Mouse (Mus musculus): ENCODE results near the gene Rims1. TPM values are rescaled to one million over a fixed set of nuclear protein-coding genes. Genes with fewer than 3 reads are reported as not detected.

Gene Rims1
- polyA plus RNA-seq, 2 experiments from 2014 or later, result not detected

DNA sequence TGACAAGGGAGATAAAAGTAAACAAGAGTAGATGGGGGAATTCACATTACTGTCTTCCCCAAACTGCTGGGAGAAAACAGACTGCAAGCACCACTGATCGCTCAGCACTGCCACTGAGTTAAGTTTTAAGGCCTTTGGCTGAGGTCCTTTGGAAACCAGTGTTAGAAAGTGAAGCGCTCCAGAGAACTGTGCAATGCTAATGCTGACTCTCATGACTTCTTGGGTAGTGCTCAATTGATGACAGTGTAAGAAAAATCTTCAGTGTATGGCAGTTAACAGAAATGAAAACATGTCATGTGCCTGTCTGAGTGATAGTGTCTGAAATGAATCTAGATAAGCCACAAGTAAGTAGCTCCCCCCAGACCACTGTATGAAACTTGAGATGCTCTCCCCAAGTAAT, 111.3 kb downstream of the Rims1 start:
- ATAC-seq, result no peak

DNA sequence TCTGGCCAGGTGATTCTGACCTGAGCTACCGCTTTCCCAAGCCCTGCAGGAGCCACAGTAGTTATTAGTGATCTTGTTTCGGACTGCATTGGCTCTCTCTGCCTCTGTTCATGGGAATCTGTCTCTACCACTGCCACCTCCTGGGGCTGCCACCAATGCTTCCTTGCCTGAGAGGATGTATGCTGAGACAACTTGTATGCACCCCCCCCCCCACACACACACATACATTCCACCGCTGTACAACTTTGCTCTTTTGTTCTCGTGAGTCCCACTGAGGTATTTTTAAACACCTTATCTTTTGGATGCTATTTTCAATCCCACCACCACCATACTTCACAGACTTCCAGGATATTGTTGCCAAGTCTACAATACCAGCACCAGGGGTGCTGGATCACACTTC, 122.3 kb downstream of the Rims1 start:
- no peak for ATAC-seq

DNA sequence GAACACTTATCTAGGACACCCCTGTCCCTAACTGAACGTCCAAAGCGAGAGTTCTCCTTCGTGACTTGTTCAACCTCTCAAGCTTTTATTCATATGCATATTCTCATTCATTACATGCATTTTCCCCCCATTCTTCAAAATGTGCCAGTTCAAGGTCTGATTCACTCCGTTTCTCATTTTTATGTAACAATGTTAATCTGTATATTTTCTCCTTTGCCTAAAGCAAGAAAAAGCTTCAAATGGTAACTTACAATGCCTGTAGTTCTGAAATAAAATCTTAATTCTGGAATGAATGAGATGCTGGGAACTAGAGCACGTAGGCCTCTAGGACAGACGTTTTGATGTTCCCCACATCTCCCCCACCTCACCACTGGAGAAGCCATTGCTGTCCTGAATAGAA, 141.6 kb downstream of the Rims1 start:
- ATAC-seq, result no peak

DNA sequence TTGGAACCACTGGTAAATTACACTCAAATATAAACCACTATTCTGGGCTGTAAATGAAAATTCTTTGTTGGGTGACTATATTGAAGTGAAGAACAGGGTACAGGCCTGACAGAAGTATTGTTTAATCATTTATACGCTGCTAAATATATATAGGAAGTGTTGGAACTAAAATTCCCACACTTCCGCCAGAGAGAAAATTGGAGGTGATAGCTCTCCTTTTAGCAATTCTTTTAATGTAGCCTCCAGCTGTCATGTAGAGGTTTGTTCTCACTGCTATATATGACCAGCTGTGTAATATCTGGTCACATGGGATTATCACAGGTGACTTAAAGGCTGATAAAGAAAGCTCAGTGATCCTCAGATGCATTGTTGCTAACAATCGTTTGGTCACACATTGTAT, 144.0 kb downstream of the Rims1 start:
- no peak for ATAC-seq

DNA sequence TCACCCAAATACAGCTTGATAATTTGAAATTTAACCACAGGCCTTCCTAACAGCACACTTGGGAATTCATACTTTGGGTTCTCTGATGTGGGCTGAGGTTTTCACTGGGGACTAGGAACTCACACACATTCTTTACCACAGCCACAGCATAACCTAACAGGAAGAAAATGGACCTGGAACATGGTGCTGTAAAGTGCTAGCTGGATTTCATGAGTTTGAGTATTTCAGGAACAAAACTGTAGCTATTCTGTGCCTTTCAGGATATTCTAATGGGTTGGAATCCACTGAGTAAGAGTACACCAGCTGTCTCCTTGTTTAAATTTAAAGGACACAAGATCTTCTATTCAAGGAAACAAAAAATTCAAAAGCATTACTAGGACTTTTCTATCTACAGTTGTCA, 149.8 kb downstream of the Rims1 start:
- no peak for ATAC-seq

DNA sequence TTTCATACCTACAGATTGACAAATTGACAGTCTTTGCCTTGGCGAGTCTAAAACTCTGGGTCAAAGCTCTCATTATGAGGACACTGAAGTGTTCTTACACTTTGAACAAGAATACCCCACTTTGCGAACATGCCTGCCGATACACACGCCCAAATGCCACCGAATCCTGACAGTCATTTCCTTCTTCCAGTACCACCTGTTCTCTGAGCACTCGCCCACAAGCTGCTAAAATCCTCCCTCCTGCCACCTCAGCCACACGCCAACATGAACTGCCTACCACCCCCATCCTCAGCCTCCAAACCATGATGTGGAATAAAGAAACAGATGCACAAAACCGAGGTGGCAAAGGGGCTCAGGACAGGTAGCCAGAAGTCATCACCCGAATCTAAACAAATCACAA, 150.9 kb downstream of the Rims1 start:
- no peak for ATAC-seq

DNA sequence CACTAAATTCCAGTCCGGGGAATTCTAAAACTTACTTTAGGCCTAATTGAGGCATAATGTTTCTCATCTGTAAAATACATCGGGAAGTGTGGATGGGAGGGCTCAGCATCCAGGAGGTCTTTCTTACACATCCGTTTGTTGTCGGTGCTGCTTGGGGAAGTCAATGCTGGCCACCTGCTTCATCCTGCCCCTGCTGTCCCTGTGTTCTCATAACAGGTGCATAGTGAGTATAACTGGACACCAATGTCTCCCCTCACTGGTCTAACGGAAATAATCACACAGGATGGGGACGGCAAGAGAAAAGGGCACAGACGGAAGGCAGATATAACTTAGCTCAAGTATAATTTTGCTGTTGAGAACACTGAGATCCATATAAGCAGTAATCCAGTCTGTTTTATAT, 155.2 kb downstream of the Rims1 start:
- no peak for ATAC-seq

DNA sequence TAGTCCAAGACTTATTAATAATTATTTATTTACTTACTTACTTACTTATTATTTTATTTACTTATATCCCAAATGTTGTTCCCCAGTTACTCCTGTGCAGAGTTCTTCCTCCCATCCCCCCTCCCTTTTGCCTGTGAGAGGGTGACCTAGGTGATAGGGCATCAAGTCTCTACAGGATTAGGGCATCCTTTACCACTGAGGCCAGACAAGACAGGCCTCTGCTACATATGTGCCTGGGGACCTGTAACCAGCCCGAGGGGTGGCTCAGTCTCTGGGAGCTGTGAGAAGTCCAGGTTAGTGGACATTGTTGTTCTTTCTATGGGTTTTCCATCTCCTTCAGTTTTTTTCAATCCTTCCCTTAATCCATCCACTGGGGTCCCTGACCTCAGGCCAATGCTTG, 156.4 kb downstream of the Rims1 start:
- no peak for ATAC-seq

DNA sequence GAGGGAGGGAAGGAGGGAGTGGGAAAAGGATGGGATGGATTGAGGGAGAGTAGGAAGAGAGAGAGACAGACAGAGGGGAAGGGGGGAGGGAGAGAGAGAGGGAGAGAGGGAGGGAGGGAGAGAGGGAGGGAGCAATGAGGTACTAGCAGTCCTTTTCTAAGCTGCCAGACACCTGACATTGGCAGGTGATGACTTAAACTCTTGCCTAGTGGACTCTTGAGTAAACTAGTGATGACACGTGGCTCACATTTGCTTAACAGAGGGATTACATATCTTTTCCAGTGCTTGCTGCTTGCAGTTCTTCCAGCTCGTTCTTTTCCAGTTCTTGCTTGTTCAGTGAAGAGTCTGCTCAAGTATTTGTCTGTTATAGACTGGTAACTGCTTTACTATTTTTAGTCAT, 160.5 kb downstream of the Rims1 start:
- ATAC-seq, result no peak

DNA sequence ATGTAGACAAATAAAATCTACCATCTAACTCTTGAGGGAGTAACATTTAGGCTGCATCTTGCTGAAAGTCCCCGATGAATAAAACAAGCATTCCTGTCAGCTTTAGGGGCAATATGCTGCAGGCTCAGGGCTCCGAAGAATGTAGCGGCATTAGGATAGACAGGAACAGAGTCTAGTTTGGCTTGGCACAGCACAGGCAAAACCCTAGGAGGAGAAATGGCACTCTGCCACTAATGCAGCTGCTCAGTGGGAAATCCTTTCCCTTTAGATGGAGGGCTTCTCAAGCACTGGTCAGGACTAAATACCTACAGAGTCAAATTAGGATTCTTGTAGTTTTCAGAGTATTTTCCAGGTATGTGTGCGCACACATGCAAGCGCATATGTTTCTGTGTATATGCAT, 165.2 kb downstream of the Rims1 start:
- ATAC-seq, result no peak

DNA sequence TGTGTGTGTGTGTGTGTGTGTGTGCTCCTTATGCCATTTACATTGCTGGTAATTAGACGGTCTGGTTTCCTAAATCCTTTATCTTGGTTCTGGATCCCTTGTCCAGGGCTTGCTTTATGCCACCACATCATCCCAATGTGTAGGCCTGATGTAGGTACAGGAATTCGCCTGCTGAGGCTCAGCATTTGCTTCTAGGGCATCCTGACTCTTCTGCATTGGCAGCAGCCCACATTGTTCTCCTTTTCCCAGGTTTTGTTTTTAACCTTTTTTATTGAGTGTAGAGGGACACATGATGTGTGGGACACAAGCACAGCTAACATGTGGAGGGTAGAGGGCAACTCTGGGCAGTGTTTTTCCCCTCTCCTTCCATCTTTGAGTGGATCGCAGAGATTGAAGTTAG, 166.1 kb downstream of the Rims1 start:
- no peak for ATAC-seq

DNA sequence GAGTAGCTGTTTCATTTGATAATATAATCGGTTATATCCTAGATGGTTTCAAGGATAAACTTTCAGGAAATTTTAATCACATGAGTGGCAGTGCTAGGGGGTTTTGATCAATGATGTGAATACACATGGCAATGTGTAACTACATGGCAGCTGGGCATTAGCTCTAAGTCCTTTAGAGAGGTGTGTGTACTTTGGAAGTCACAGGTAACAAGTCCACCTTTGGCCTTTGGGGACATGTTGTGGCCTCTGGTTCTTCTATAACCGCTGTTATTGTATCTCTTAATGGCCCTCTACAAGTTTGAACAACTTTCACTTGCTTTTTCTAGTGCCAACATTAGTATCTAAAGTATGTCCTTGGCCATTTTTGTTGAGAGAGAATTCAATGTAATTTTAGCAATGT, 171.9 kb downstream of the Rims1 start:
- ATAC-seq, result no peak

DNA sequence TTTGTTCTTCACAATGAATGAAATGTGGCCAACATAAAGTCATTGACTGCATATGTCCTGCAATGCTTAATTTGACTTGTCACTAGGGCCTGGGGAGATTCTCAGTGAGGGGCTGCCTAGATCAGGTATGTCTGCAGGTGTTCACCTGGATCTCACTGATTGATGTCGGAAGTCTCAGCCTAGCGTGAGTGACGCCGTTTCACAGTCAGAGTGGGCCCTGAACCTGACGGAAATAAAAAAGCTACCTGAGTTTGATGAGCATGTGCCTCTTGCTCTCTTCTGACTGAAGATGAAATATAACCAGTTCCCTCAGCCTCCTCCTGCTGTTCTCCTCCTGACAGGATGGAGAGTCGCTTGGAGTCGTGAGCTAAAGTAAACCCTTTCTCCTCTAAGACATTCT, 173.2 kb downstream of the Rims1 start:
- ATAC-seq, result no peak

DNA sequence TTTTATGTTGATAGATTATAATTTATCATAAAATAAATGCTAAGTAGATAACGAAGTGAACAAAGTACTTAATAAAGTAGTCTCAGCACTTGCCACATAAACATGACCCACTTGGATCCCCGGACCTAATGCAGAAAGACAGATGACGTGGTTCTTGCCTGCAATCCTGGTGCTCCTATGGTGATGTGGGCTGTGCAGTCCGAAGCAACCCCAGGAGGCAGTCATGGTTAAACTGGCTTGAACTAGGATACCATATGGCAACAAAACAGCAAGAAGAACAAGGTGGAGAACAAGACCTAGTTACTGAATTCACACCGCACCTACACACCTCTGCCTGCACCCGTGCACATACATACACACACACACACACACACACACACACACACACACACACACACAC, 173.8 kb downstream of the Rims1 start:
- no peak for ATAC-seq

DNA sequence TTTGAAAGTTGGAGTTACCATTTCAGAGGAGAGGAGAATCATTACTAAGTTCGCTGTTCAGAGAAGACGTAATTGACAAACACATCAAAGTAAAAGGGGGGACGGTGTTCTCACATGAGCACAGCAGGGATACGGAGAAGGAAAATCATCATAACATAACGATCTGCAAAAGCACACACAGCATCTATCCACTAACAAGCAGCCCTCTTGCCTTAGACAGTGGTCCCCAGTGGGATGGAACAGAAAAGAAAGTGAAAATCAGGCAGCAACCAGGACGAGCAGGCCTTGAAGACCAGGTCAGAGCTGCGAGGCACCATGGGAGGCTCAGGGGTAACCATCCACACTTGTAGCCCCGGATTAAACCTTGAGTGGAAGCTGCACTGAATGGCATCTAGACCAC, 176.8 kb downstream of the Rims1 start:
- no peak for ATAC-seq

DNA sequence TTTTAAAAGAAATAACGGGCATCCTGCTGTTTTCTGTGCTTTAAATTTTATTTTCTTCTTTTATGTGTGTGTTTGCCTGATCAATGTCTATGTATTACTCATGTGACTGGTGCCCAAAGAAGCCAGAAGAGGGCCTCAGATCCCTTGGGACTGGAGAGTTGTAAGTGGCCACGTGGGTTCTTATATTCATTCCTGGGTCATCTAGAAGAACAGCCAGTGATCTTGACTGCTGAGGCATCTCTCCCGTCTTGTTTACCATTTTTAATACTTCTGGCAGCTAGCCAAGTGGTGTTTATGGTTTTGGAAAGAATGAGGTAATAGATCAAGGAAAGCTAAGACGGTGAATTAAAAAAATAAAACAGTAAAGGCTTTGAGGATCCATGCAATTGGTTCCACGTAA, 178.8 kb downstream of the Rims1 start:
- no peak for ATAC-seq

DNA sequence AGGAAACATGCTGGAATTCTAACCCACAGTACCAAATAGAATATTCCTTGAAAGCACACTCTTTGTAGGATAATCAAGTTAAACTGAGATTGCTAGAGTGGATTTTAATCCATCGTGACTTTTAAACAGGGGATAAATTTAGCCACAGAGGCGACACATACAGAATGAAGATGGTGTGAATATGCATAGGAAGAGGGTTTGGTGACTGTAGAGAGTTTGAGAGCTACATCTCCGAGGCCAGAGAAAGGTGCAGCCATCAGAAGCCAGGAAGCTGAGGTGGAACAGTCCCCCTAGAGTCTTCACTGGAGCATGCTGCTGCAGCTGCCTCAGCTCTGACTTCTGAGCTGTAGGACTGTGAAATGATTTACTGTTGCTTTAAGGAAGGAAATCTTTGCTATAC, 179.5 kb downstream of the Rims1 start:
- no peak for ATAC-seq

DNA sequence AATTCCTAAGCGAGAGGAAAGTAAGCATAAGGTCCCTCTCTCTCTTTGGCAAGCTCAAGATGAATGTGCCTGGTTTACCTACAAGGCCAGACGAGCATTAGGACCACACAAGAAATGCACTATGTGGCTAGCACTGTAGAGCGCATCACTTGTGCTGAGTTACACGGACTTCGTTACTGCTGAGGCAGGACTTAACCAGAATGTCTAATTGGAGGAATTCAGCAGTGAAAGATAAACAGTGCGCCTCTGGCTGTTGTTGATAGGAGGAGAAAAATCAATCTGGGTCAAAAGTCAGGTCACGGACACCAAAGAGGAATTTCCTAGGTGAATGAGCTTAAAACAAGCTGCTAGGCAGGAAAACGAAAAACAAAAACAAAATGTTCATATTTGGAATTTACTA, 185.0 kb downstream of the Rims1 start:
- ATAC-seq, result no peak

DNA sequence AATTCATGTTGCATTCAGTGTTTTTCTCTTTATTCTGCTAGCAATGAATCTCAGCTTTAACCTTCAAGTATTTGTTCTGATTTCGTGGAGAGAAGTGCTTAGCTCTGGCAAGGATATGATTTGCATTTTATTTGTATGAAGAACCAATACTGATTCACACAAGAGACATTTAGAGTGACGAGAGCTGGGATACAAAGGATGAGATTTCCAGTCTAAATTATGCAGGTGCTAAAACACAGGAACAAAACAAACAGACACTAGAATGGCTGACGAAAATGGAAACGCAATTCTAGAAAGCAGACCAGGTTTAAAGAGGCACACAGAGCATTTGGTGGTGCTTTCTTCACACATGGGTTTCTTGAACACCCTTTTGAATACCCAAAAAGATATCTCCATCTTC, 190.2 kb downstream of the Rims1 start:
- no peak for ATAC-seq

DNA sequence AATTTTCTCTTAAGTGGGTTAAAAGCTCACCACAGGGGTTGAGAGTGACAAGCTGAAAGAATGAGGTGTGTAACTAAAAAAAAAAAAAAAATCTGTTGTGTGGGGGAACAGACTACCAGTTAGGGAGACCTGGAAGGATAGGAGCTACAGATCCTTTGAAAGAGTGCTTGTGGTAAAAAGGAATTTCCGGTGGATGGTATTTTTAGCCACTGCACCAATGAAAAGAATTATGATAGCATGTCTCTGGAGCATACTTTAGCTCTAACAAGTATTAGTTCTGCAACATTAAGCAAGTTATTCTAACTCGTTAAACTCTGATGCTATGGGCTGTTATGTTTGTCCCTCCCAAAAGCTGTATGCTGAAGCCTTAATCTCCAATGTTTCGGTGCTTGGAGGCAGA, 192.2 kb downstream of the Rims1 start:
- ATAC-seq, result no peak

DNA sequence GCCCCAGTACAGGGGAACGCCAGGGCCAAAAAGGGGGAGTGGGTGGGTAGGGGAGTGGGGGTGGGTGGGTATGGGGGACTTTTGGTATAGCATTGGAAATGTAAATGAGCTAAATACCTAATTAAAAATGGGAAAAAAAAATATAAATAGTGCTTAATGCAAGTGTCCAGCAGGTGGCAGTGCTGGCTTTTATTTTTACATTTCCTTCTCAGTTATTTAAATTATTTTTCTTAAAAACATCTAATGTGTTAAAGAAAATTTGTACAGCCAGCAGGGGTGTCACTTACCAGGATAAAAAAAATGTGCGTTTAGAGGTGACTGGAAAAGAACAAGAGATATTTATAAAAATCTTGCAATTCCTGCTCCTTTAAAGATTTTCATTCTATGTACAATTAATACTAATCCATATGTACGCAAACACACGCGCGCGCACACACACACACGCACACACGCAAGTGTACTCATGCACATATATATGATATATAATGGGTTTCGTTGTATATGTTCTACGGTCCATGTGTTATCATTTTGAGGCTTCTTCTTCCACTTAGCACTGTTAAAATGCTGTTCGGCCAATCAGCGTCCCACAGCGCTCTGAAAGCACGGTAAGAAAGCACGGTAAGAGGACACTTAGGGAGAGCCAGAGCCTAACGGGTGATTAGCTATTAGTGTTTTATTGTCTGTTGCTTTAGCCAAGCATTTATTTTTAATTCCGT, 201.3 kb downstream of the Rims1 start:
- ATAC-seq, result no peak

DNA sequence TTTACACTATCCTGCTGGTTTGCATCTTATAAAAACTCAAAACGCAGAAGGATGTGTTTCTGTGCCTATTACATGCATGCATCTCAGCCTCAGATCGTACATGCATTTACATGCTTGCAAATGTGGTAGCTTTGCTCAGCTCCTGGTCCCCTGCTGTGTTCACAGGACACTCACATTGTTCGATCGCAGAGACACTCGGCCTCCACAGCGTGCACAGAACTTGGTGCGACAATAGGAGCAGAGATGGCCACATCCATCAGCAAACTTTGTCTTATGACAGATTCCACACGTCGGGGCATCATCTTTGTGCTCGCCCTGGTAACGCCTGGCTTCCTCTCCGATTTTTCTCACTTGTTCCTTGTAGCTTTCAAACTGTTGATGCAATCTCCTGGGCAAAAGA, 209.6 kb downstream of the Rims1 start:
- ATAC-seq, result no peak

DNA sequence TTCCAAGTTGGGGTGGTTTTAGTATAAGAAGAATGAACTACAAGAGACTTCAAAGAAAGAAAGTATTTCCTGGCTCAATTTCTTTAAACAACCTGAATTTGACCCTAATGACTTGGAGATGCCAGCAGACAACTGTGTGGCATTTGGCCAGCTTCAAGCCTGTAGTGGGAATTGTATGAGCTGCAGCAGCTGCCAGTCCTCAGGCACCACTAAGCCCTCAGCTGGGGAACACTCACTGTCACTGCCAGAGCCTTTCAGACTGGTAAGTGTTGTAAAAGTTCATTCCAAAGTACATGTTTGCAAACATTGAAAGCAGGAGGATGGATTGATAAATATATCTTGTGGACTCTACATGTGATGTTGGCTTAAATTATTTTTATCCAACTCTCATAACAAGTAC, 211.0 kb downstream of the Rims1 start:
- no peak for ATAC-seq

DNA sequence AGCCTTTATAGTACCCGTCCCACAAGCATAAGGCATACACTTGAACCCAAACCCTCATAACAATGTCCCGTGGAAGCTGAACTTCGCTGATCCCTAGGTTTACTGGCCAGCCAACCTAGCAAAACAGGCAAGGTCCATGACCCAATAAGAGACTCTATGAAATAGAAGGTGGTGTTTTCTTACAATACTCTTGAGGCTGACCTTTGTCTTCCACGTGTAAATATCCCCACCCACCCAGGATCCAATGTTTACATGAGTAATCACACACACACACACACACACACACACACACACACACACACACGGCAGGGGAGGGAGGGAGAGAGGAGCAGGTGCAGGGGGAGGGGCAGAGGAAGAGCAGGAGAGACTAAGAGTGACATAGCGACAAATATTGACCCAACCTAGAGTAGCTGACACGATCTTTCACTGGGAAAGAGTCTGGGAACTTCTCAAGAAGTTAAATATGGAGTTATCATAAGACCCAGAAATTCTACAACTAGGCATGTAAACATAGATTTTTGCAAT, 217.9 kb downstream of the Rims1 start:
- no peak for ATAC-seq

DNA sequence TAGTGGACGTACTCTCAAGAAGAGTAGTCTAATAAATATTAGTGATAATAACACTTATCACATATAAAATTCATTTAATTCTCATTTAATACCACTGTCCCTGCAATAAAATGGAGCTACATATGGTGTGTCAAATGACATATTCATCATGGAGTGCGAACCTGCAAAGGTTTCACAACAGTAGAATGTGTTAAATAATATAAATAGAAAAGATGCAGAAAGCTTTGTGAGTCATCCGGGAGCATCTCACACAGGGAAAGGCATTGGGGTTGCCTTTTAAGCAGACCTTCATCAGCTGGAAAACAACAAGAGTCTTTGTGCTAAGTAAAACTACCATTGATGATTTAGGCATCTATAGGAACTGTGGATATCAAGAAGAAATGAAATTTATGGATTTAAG, 220.2 kb downstream of the Rims1 start:
- no peak for ATAC-seq

Measured in activated CD4-positive, CD25-positive, alpha-beta regulatory T cell, adult 4 months (primary cell).